Mouse (Mus musculus) hindbrain, embryonic 11.5 days (tissue): ENCODE results near the gene Man2a1. TPM values are rescaled to one million over a fixed set of nuclear protein-coding genes. Genes with fewer than 3 reads are reported as not detected.
A peak's percentile ranks its signal among the peaks of the same experiment; 100 is the strongest.

ENCODE experiments used
- ATAC-seq: fragments of 200-750 bp; cut with Nextera tagmentation; 2 replicates; pipeline ENCODE4 v1.8.0; 2017; ENCODE audit warnings: mild to moderate bottlenecking, moderate TSS enrichment, moderate library complexity; ENCODE audit not compliant: low FRiP score
- DNase-seq: peaks from one replicate; pipeline ENCODE4 v3.0.0-alpha.2; 2015; ENCODE audit warnings: low spot score
- H3K27ac ChIP-seq: fragments of 300-500 bp; sonication (generic); 2 replicates; pipeline ENCODE4 v1.5.1; 2014; ENCODE audit warnings: mild to moderate bottlenecking, low read depth, low read length
- H3K27me3 ChIP-seq: fragments of 300-500 bp; sonication (generic); 2 replicates; pipeline ENCODE4 v1.6.1; 2014; ENCODE audit warnings: mild to moderate bottlenecking, low read length, moderate library complexity, mixed read lengths; ENCODE audit not compliant: control insufficient read depth, insufficient read depth
- H3K36me3 ChIP-seq: fragments of 300-500 bp; sonication (generic); 2 replicates; pipeline ENCODE4 v1.6.1; 2014; ENCODE audit warnings: mild to moderate bottlenecking, low read length, moderate library complexity, mixed read lengths; ENCODE audit not compliant: control insufficient read depth, insufficient read depth
- H3K4me1 ChIP-seq: fragments of 300-500 bp; sonication (generic); replicated peaks from 2 replicates; pipeline ENCODE4 v1.6.1; 2014; ENCODE audit warnings: low read length, mixed read lengths; ENCODE audit not compliant: control insufficient read depth, insufficient read depth
- H3K4me2 ChIP-seq: fragments of 300-500 bp; sonication (generic); replicated peaks from 2 replicates; pipeline ENCODE4 v1.6.1; 2014; ENCODE audit warnings: mild to moderate bottlenecking, low read depth, low read length
- H3K4me3 ChIP-seq: fragments of 300-500 bp; sonication (generic); 2 replicates; pipeline ENCODE4 v1.5.1; 2014; ENCODE audit warnings: low read depth, low read length
- H3K9ac ChIP-seq: fragments of 300-500 bp; sonication (generic); 2 replicates; pipeline ENCODE4 v1.6.1; 2014; ENCODE audit warnings: low read depth, low read length
- H3K9me3 ChIP-seq: fragments of 300-500 bp; sonication (generic); 2 replicates; pipeline ENCODE4 v1.6.1; 2016; ENCODE audit warnings: low read length; ENCODE audit not compliant: control insufficient read depth
- WGBS: fragments of 180-500 bp; shearing (Covaris S2); extraction: QIAGEN DNeasy Blood & Tissue Kit; methylation state at CpG from one replicate; pipeline ENCODE4 v1.1.7; 2014; 5-methylcytosine and 5-hydroxymethylcytosine counted together
- polyA plus RNA-seq: library from polyadenylated mRNA; unstranded; fragments of >200 nt; fragmentation: Nextera tagmentation; extraction: Ambion mirVana; gene quantifications from 2 replicates; pipeline ENCODE4 v1.2.1, GENCODE M21; 2014

Gene Man2a1
- polyA plus RNA-seq, 1 experiment from 2014 or later = 5.9 TPM

DNA sequence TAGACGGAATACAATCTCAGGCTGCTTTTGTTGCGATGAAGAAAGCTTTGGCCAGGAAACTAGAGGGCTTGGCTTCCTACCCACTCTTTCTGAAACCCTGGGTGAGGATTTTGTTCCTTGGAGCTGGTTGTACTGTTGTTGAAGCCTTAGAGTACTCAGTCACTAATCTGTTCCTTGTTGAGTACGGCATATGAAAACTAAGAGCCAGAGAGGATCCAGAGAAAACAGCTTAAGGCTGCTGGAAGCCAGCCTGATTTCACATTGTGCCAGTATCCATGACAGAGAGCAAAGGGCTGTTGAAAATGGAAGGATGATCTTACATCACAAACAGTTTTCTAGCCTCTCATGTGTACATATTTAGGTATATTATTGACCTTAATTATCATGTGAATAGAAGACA is 7.7 kb upstream of the Man2a1 start:
- Histone ChIP-seq H3K36me3 (no peaks in the 10 kb centered on the region), H3K4me1 (no peaks in the 10 kb centered on the region), H3K27me3 (no peaks in the 10 kb centered on the region), H3K27ac (no peak overlapping the region), H3K4me2 (no peak overlapping the region), H3K9ac (no peak overlapping the region), H3K4me3 (no peak overlapping the region), H3K9me3 (no peaks in the 10 kb centered on the region)
- no peak for ATAC-seq
- DNase-seq = no peak
- WGBS = 88% methylated on average over 3 of the region's 3 CpGs

DNA sequence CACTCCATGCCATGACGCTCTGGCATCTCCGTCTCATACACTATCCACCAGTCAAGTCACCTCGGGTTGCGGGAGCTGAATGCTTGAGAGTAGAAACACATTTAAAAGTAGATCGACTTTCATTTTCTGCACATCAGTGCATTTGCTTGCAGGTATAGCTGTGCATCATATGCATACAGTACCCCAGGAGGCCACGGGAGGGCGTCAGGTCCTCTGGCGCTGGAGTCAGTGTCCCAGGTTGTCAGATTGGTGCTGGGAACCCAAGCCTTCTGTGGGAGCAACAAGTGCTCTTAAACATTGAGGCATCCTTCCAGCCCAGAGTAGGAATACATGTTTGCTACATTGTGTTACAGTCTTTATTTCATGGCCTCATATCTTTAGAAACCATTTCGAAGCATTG is 2.8 kb upstream of the Man2a1 start:
- no peaks in the 10 kb centered on the region for H3K4me1 ChIP-seq
- no peak overlapping the region for H3K4me2 ChIP-seq
- WGBS = 89% methylated on average over 9 of the region's 9 CpGs
- ATAC-seq (no peak), DNase-seq (no peak)
- no peaks in the 10 kb centered on the region for H3K9me3 ChIP-seq
- no peaks in the 10 kb centered on the region for H3K27me3 ChIP-seq
- no peak overlapping the region for H3K27ac ChIP-seq
- no peak overlapping the region for H3K4me3 ChIP-seq
- H3K36me3 ChIP-seq = no peaks in the 10 kb centered on the region
- H3K9ac ChIP-seq = no peak overlapping the region

DNA sequence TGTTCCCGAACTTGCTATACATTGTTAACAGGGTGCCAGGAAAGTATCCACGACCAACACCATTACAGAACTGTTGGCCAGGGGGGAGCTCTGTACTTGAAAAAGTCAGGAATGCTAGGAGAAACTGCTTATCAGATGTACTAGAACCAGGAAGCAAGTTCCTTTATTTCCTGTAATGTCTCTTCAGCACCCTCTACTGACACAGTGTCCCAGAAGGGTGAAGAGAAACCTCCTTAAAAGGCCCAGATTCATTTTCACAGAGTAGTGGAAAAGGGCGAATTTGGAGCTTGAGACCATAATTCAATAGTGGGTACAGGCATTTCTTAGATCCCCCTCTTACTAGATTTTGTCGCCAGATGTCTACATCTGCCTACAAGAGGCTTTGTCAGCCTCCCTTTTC is 620 bp upstream of the Man2a1 start:
- no peak for DNase-seq
- peak overlapping the region; percentile 64; the same call in 1 of the 2 replicates for H3K4me3 ChIP-seq
- H3K27me3 ChIP-seq = no peaks in the 10 kb centered on the region
- H3K27ac ChIP-seq = peak overlapping the region; percentile 79; the same call in 1 of the 2 replicates
- no peaks in the 10 kb centered on the region for H3K4me1 ChIP-seq
- H3K9ac ChIP-seq = no peak overlapping the region
- no peaks in the 10 kb centered on the region for H3K9me3 ChIP-seq
- no peaks in the 10 kb centered on the region for H3K36me3 ChIP-seq
- H3K4me2 ChIP-seq = peak overlapping the region; percentile 100
- 32% methylated on average over 4 of the region's 4 CpGs for WGBS
- no peak for ATAC-seq

DNA sequence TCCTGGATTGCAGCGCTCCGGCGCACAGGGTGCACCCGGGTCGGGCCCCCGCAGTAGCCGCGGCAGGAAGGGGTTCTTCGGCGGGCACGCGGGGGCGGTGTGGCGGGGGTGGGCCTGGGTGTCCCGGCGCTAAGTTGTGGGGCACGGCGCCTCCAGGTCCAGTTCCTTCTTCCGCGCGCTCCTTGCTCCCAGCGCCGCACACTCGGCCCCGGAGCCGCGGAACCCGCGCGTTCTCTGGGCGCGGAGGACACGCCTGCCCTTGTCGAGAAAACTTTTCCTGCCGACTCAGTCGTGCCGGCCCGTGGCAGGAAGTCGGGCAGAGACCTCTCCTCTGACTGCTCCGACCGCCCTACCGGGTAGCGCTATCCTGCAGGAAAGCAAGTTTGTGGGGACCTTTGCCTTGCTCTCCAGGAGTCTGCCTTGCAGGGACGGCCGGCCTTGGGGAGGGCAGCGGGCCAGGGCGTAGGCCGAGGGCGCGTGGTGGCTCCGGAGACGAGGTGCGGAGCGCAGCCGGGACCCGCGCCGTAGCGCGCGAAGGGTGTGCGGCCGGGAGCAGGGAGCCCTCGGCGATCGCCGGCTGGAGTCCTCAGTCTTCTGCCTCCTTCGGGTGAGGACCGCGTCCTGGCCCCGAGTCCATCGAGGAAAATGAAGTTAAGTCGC is 685 bp downstream of the Man2a1 start:
- H3K4me1 ChIP-seq = no peaks in the 10 kb centered on the region
- H3K4me3 ChIP-seq = peak overlapping the region; percentile 64
- peak overlapping the region; percentile 81 for H3K9ac ChIP-seq
- H3K36me3 ChIP-seq = no peaks in the 10 kb centered on the region
- no peaks in the 10 kb centered on the region for H3K27me3 ChIP-seq
- DNase-seq (peak; percentile 71), ATAC-seq (no peak)
- WGBS = under 1% methylated on average over 52 of the region's 73 CpGs
- H3K9me3 ChIP-seq = no peaks in the 10 kb centered on the region
- peak overlapping the region; percentile 79 for H3K27ac ChIP-seq
- H3K4me2 ChIP-seq = peak overlapping the region; percentile 100

DNA sequence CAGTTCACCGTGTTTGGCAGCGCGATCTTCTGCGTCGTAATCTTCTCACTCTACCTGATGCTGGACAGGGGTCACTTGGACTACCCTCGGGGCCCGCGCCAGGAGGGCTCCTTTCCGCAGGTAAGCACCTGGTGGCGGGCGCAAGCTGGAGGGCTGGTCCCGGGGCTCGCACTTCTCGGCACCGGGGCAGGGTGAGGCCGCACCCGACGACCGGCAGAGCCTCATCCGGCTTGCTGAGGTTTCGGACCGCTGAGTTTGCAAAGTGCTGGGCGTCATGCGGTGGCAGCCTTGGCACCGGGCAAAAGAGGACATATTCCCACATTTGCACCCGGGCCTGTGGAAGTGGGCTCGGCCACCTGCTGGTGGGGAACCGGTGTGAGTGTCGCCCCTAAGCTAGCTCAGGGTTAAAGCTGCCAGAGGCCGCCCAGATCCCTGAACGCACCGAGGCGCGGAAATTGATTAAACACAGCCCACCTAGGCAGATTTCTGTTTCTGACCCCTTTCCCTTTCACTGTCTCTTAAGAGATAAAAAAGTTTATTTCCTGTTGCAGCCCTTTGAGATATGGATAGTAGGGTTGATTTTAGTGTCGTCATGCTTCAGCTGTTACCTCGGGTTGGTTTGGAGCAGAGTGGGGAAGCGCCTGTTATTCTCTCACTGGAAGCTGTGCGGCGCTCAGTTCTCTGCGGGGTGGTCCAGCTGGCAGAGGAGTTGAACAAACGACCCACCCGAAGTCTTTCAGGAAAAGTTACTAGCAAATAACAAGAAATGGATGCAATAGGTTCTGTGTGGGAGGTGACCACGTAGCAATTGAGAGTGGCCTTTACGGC is 1.4 kb downstream of the Man2a1 start:
- H3K36me3 ChIP-seq = no peaks in the 10 kb centered on the region
- no peaks in the 10 kb centered on the region for H3K4me1 ChIP-seq
- H3K9ac ChIP-seq = peak overlapping the region; percentile 81
- no peak overlapping the region for H3K27ac ChIP-seq
- peak overlapping the region; percentile 64 for H3K4me3 ChIP-seq
- H3K27me3 ChIP-seq = no peaks in the 10 kb centered on the region
- ATAC-seq (0 out of 2 replicates have a peak, but pooled peaks have one; percentile 6), DNase-seq (peak; percentile 64)
- under 1% methylated on average over 44 of the region's 44 CpGs for WGBS
- no peaks in the 10 kb centered on the region for H3K9me3 ChIP-seq
- peak overlapping the region; percentile 100 for H3K4me2 ChIP-seq

DNA sequence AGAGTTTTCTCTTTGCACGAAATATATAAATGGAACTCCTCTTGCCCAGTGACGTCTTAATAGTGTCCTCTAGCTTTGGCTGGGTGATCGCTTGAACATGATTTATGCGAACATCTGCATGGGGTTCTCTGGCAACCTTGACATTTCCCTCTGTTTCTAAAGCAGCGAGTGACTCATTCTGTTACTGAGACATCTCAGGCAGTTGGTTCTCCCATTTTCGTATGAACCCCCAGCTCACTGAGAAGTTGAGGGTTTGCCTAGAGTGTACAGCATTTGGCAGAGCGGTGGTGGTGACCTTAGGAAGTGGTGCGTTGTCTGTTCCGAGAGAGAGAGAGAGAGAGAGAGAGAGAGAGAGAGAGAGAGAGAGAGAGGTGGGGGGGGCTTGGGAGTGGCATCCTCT is 2.6 kb downstream of the Man2a1 start:
- H3K4me3 ChIP-seq = no peak overlapping the region
- WGBS = 66% methylated on average over 9 of the region's 9 CpGs

DNA sequence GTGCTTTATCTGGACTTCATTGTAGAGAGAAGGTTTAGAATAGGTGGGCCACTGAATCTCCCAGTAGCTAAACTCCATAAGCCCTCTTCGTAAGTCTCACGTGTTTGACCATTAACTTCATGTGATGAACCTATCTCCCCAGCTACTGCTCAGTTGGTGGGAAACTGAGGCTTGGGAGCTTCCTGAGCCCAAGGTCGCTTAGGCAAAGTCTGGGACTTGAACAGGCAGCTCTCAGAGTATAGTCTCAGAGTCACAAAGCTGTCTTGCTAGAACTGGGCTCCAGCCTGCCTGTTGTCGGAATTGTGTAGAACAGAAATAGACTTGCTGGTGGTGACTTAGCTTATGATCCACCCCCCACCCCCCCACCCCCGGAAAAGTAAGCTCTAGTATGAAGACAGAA is 3.0 kb downstream of the Man2a1 start:
- DNase-seq (no peak), ATAC-seq (no peak)
- no peak overlapping the region for H3K9ac ChIP-seq
- WGBS = 84% methylated on average over 5 of the region's 5 CpGs
- no peaks in the 10 kb centered on the region for H3K9me3 ChIP-seq
- H3K4me2 ChIP-seq = no peak overlapping the region
- H3K27ac ChIP-seq = no peak overlapping the region
- H3K4me3 ChIP-seq = no peak overlapping the region
- H3K27me3 ChIP-seq = no peaks in the 10 kb centered on the region
- H3K36me3 ChIP-seq = no peaks in the 10 kb centered on the region
- no peaks in the 10 kb centered on the region for H3K4me1 ChIP-seq

More for the DNA sequence above, 2.6 kb downstream of the Man2a1 start:
- DNase-seq = no peak
- Histone ChIP-seq H3K9ac (no peak overlapping the region), H3K4me1 (no peaks in the 10 kb centered on the region), H3K27me3 (no peaks in the 10 kb centered on the region), H3K36me3 (no peaks in the 10 kb centered on the region), H3K9me3 (no peaks in the 10 kb centered on the region), H3K4me2 (0 out of 2 replicates have a peak overlapping the region, but pooled peaks have one; percentile 100), H3K27ac (no peak overlapping the region)
- no peak for ATAC-seq

DNA sequence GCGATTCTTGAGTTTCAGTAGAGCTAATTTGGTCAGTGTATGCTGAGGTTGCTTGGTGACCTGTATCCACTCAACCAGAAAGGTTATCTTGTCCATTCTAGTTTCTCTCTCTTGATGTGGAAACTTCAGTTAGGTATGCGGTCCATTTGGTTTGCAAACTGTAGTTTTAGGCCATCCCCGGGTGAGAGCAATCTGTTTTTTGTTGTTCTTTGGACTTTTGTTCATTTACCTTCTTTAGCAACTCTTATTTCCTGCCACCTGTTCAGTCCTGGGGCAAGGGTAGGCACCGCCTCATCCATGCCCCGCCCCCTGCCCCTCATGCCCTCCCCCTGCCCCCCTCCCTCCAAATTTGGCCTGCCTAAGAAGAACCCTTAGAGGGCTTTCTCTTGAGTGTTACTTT is 3.6 kb downstream of the Man2a1 start:
- H3K9me3 ChIP-seq = no peaks in the 10 kb centered on the region
- no peak overlapping the region for H3K4me2 ChIP-seq
- no peak overlapping the region for H3K9ac ChIP-seq
- H3K36me3 ChIP-seq = no peaks in the 10 kb centered on the region
- H3K4me1 ChIP-seq = no peaks in the 10 kb centered on the region
- no peak overlapping the region for H3K27ac ChIP-seq
- DNase-seq (no peak), ATAC-seq (no peak)
- no peak overlapping the region for H3K4me3 ChIP-seq
- 71% methylated on average over 5 of the region's 5 CpGs for WGBS
- no peaks in the 10 kb centered on the region for H3K27me3 ChIP-seq

DNA sequence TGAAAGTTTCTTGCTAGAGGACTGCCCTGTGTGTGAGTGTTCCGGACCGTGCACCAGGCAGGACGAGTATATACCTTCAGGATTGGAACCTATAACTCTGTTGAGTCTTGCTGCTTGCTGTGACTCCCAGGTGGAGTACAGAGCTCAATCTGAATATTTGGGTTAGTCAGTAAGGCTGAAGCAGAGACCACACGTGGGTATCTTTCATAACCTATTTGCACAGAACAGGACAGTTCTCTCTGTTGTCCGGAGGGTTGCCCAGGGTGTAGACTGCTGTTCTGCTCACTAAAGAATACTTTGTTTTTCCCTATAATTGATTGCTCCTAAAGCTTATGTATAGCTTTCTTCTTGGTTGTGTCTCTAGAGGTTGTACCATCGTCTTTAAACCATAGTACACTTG is 7.7 kb downstream of the Man2a1 start:
- ATAC-seq = no peak
- Histone ChIP-seq H3K36me3 (no peaks in the 10 kb centered on the region), H3K9ac (no peak overlapping the region), H3K9me3 (no peaks in the 10 kb centered on the region), H3K4me3 (no peak overlapping the region), H3K4me1 (no peaks in the 10 kb centered on the region), H3K4me2 (no peak overlapping the region), H3K27ac (no peak overlapping the region), H3K27me3 (no peaks in the 10 kb centered on the region)
- 89% methylated on average over 6 of the region's 6 CpGs for WGBS
- no peak for DNase-seq
